In genomic region chr10:69555592-69555991, GRCm38 (mm10) we compare ENCODE assay signal across 18 mouse cellular contexts.
DNase-seq lines count a peak whose midpoint lies in the region; ATAC-seq and TF ChIP-seq lines count a peak whose summit lies in the region.
"Had no signal": no experiment of that assay in that cellular context is flagged by ENCODE, and none has a peak within 500 bp of the region (broad histone marks: within the 10 kb centered on the region; RNA-seq: fewer than 3 reads in every experiment).

No protein-coding gene starts in this region.

- no peak for TF ChIP-seq CTCF in MEL (IDR thresholded peaks at IDR 0.05 in 2 of 3, conservative IDR thresholded peaks at IDR 0.05 in 1 of 3; ENCODE audit: control insufficient read depth in 1 of 3, insufficient read depth in 1 of 3, low read depth in 2 of 3, low read length in 3 of 3, poor library complexity in 1 of 3, severe bottlenecking in 1 of 3)

- no peak for TF ChIP-seq POLR2A in MEL (IDR thresholded peaks at IDR 0.05; ENCODE audit: control insufficient read depth in 1 of 2, insufficient read depth in 1 of 2, low read depth in 1 of 2, low read length in 2 of 2, poor library complexity in 1 of 2)

- H3K4me2 ChIP-seq in forebrain, embryonic 13.5 days = no peak overlapping the region
- no peak overlapping the region for H3K4me2 ChIP-seq in forebrain, embryonic 11.5 days (ENCODE audit: low read depth, low read length, severe bottlenecking)
- H3K4me2 ChIP-seq: embryonic facial prominence, embryonic 13.5 days; hindbrain, embryonic 12.5 days; hindbrain, embryonic 15.5 days had no signal

- ATAC-seq in forebrain, embryonic 13.5 days = 0 out of 2 replicates have a peak, but pooled peaks have one; percentile 13
- no peak for ATAC-seq in forebrain, embryonic 11.5 days (replicated peaks; ENCODE audit: low FRiP score)
- no peak for ATAC-seq in megakaryocyte, adult 5-6 weeks (ENCODE audit: poor library complexity, severe bottlenecking)
- ATAC-seq: activated CD4-positive, CD25-positive, alpha-beta regulatory T cell, adult 4 months; forebrain, postnatal 0 days; intestine, postnatal 0 days had no signal

- WGBS in forebrain, embryonic 13.5 days = 89% methylated on average over 4 of the region's 4 CpGs
- 91% methylated on average over 4 of the region's 4 CpGs for WGBS in forebrain, embryonic 11.5 days

- peaks cover 6% of the 10 kb centered on the region; the same call in 1 of the 2 replicates for H3K4me1 ChIP-seq in forebrain, embryonic 13.5 days
- no peaks in the 10 kb centered on the region for H3K4me1 ChIP-seq in forebrain, embryonic 11.5 days (replicated peaks; ENCODE audit: control insufficient read depth, insufficient read depth, low read length)
- H3K4me1 ChIP-seq in megakaryocyte, embryonic 14.5 days = no peaks in the 10 kb centered on the region; the same call in 1 of the 2 replicates
- no peaks in the 10 kb centered on the region for H3K4me1 ChIP-seq in MEL (ENCODE audit: control insufficient read depth in 1 of 2, insufficient read depth in 2 of 2, low read length in 2 of 2)
- H3K4me1 ChIP-seq: embryonic facial prominence, embryonic 13.5 days had no signal

- no peak overlapping the region for H3K9ac ChIP-seq in forebrain, embryonic 13.5 days
- no peak overlapping the region for H3K9ac ChIP-seq in forebrain, embryonic 11.5 days (ENCODE audit: low read length)
- H3K9ac ChIP-seq in MEL (ENCODE audit: control insufficient read depth, low read depth, low read length, poor library complexity, severe bottlenecking) = no peak overlapping the region
- H3K9ac ChIP-seq: embryonic facial prominence, embryonic 13.5 days; forebrain, postnatal 0 days; heart, embryonic 13.5 days; hindbrain, embryonic 12.5 days; hindbrain, embryonic 15.5 days had no signal

- no peak overlapping the region for H3K4me3 ChIP-seq in forebrain, embryonic 13.5 days
- H3K4me3 ChIP-seq in forebrain, embryonic 11.5 days (ENCODE audit: low read depth, low read length) = no peak overlapping the region
- peak overlapping the region; percentile 66 for H3K4me3 ChIP-seq in megakaryocyte, embryonic 14.5 days (replicated peaks)
- H3K4me3 ChIP-seq in MEL (ENCODE audit: control insufficient read depth in 1 of 2, insufficient read depth in 1 of 2, low read depth in 2 of 2, low read length in 2 of 2) = no peak overlapping the region
- H3K4me3 ChIP-seq: embryonic facial prominence, embryonic 10.5 days; embryonic facial prominence, embryonic 13.5 days; erythroblast, embryonic 14.5 days; heart, adult 2 months; heart, embryonic 10.5 days; heart, embryonic 13.5 days; hindbrain, embryonic 12.5 days; hindbrain, embryonic 15.5 days had no signal

- no peaks in the 10 kb centered on the region for H3K9me3 ChIP-seq in forebrain, embryonic 13.5 days (replicated peaks)
- no peaks in the 10 kb centered on the region for H3K9me3 ChIP-seq in forebrain, embryonic 11.5 days (ENCODE audit: control insufficient read depth, low read length)
- H3K9me3 ChIP-seq in megakaryocyte, embryonic 14.5 days = peaks cover 13% of the 10 kb centered on the region
- H3K9me3 ChIP-seq in MEL (replicated peaks; ENCODE audit: insufficient read depth, low read length) = no peaks in the 10 kb centered on the region
- H3K9me3 ChIP-seq: embryonic facial prominence, embryonic 10.5 days; embryonic facial prominence, embryonic 13.5 days; heart, embryonic 10.5 days; heart, embryonic 13.5 days; hindbrain, embryonic 12.5 days; hindbrain, embryonic 15.5 days had no signal

- no peaks in the 10 kb centered on the region for H3K79me2 ChIP-seq in MEL (ENCODE audit: control insufficient read depth, insufficient read depth, low read length, poor library complexity)

- H3K27ac ChIP-seq in forebrain, embryonic 13.5 days = no peak overlapping the region
- H3K27ac ChIP-seq in forebrain, embryonic 11.5 days (ENCODE audit: low read depth, low read length) = no peak overlapping the region
- no peak overlapping the region for H3K27ac ChIP-seq in MEL (ENCODE audit: control insufficient read depth, low read depth, low read length)
- H3K27ac ChIP-seq: embryonic facial prominence, embryonic 10.5 days; embryonic facial prominence, embryonic 13.5 days; heart, adult 2 months; heart, embryonic 10.5 days; heart, embryonic 13.5 days; hindbrain, embryonic 12.5 days; hindbrain, embryonic 15.5 days had no signal

- TF ChIP-seq EP300 in MEL (IDR thresholded peaks at IDR 0.05; ENCODE audit: low read depth in 1 of 2, low read length in 2 of 2) = no peak

- H3K27me3 ChIP-seq in forebrain, embryonic 13.5 days = no peaks in the 10 kb centered on the region
- no peaks in the 10 kb centered on the region for H3K27me3 ChIP-seq in forebrain, embryonic 11.5 days (ENCODE audit: control insufficient read depth, insufficient read depth, low read length)
- no peaks in the 10 kb centered on the region for H3K27me3 ChIP-seq in megakaryocyte, embryonic 14.5 days (replicated peaks)
- no peaks in the 10 kb centered on the region for H3K27me3 ChIP-seq in MEL (ENCODE audit: control insufficient read depth in 1 of 2, insufficient read depth in 2 of 2, low read length in 2 of 2)
- H3K27me3 ChIP-seq: embryonic facial prominence, embryonic 13.5 days; heart, embryonic 13.5 days; hindbrain, embryonic 12.5 days; hindbrain, embryonic 15.5 days had no signal

- TF ChIP-seq RAD21 in MEL (IDR thresholded peaks at IDR 0.05; ENCODE audit: low read depth, low read length) = no peak

- H3K36me3 ChIP-seq in forebrain, embryonic 13.5 days (ENCODE audit: poor library complexity, severe bottlenecking) = no peaks in the 10 kb centered on the region
- H3K36me3 ChIP-seq in forebrain, embryonic 11.5 days (ENCODE audit: control insufficient read depth, insufficient read depth, low read length) = no peaks in the 10 kb centered on the region
- no peaks in the 10 kb centered on the region for H3K36me3 ChIP-seq in megakaryocyte, embryonic 14.5 days (replicated peaks; ENCODE audit: low read length)
- H3K36me3 ChIP-seq in MEL (ENCODE audit: control insufficient read depth in 1 of 2, insufficient read depth in 2 of 2, low read length in 2 of 2) = no peaks in the 10 kb centered on the region
- H3K36me3 ChIP-seq: embryonic facial prominence, embryonic 10.5 days; embryonic facial prominence, embryonic 13.5 days; heart, embryonic 10.5 days; heart, embryonic 13.5 days; hindbrain, embryonic 15.5 days had no signal

- DNase-seq in forebrain, embryonic 11.5 days (ENCODE audit: low spot score) = no peak
- no peak for DNase-seq in MEL (ENCODE audit: low read depth, low spot score)
- DNase-seq in retina, embryonic 14.5 days (ENCODE audit: low spot score) = no peak
- DNase-seq: adrenal gland, adult 8-10 months; forebrain, postnatal 0 days had no signal

TF ChIP-seq in MEL, 35 proteins besides CTCF, POLR2A, EP300 and RAD21:
- peak; percentile 83; the same call in 1 of the 2 replicates for TF ChIP-seq POLR2AphosphoS5 (IDR thresholded peaks at IDR 0.05; ENCODE audit: borderline replicate concordance, low read depth, low read length)
- TF ChIP-seq UBTF (IDR thresholded peaks at IDR 0.05; ENCODE audit: borderline replicate concordance, insufficient read depth, low read depth, low read length) = no peak
- TF ChIP-seq SIN3A (IDR thresholded peaks at IDR 0.05; ENCODE audit: low read length) = no peak
